12 mouse cellular contexts compared by ENCODE assay signal in genomic region chr9:22649606-22650005, GRCm38 (mm10).
DNase-seq lines count a peak whose midpoint lies in the region; ATAC-seq lines count a peak whose summit lies in the region.
"Had no signal": no experiment of that assay in that cellular context is flagged by ENCODE, and none has a peak within 500 bp of the region (broad histone marks: within the 10 kb centered on the region; RNA-seq: fewer than 3 reads in every experiment).

No protein-coding gene starts in this region.

- peak; percentile 31 to 35 for DNase-seq in CD8-positive naive resting alpha-beta T cell, adult 2 months (ENCODE audit: low read depth in 2 of 2, low spot score in 2 of 2)
- peak; percentile 47 to 64 for DNase-seq in natural killer cell, adult 2 months (ENCODE audit: low spot score in 2 of 2)
- DNase-seq in thymus, postnatal 14 days, result peak; percentile 40
- DNase-seq in gastrocnemius, adult 8-10 months (ENCODE audit: low spot score in 2 of 2), result no peak
- DNase-seq in urinary bladder, postnatal 25 days (ENCODE audit: low spot score), result no peak
- no peak for DNase-seq in layer of hippocampus, adult 9-11 months
- DNase-seq: heart, postnatal 10 days; kidney, postnatal 14 days; layer of hippocampus, postnatal 36 days; retina, postnatal 1 day had no signal

- peak; percentile 94 for ATAC-seq in common myeloid progenitor, adult 5-6 weeks (replicated peaks; ENCODE audit: low read depth, poor library complexity, severe bottlenecking)
- ATAC-seq: forebrain, embryonic 16.5 days had no signal

Comparison
In these comparisons a context has a peak if more than half of its experiments do, and no peak if none do; other contexts are left out.
1. DNase-seq: peak in CD8-positive naive resting alpha-beta T cell, adult 2 months (2 of 2), natural killer cell, adult 2 months (2 of 2) and thymus, postnatal 14 days (single experiment); none in gastrocnemius, adult 8-10 months (0 of 2), urinary bladder, postnatal 25 days (single experiment) and layer of hippocampus, adult 9-11 months (single experiment).